Mouse (Mus musculus) liver, adult 2 months (tissue): ENCODE measurements around the gene Bank1. TPM values are rescaled to one million over a fixed set of nuclear protein-coding genes. Genes with fewer than 3 reads are reported as not detected.

Experiments used
- DNase-seq: peaks from one replicate; pipeline ENCODE4 v3.0.0-alpha.2; 2011; ENCODE audit warnings: low read depth, low spot score; ENCODE audit errors: extremely low read depth
- H3K27ac ChIP-seq: fragments of 200-500 bp; replicated peaks from 2 replicates; pipeline ENCODE4 v1.5.1; 2012; ENCODE audit warnings: low read depth, mild to moderate bottlenecking, control low read depth, inconsistent platforms, low read length; ENCODE audit not compliant: insufficient read depth
- H3K27me3 ChIP-seq: fragments of 200-500 bp; 2 replicates; pipeline ENCODE4 v1.6.1; 2012; ENCODE audit warnings: mild to moderate bottlenecking, moderate library complexity, low read length, inconsistent platforms; ENCODE audit not compliant: control insufficient read depth, insufficient read depth
- H3K36me3 ChIP-seq: fragments of 200-500 bp; 2 replicates; pipeline ENCODE4 v1.6.1; 2012; ENCODE audit warnings: low read length, inconsistent platforms; ENCODE audit not compliant: control insufficient read depth, insufficient read depth
- H3K4me1 ChIP-seq: fragments of 200-500 bp; 2 replicates; pipeline ENCODE4 v1.6.1; 2011; ENCODE audit warnings: low read length; ENCODE audit not compliant: control insufficient read depth, insufficient read depth
- H3K4me3 ChIP-seq: fragments of 200-500 bp; 2 replicates; pipeline ENCODE4 v1.5.1; 2011; ENCODE audit warnings: low read depth, mild to moderate bottlenecking, control low read depth, low read length, moderate library complexity; ENCODE audit not compliant: insufficient read depth
- H3K79me2 ChIP-seq: fragments of 200-500 bp; 2 replicates; pipeline ENCODE4 v1.6.1; 2012; ENCODE audit warnings: inconsistent platforms, mild to moderate bottlenecking, low read length, moderate library complexity; ENCODE audit not compliant: control insufficient read depth, insufficient read depth
- H3K9ac ChIP-seq: fragments of 200-500 bp; 2 replicates; pipeline ENCODE4 v1.6.1; 2012; ENCODE audit warnings: low read depth, mild to moderate bottlenecking, control low read depth, inconsistent platforms, low read length
- CTCF ChIP-seq: fragments of 200-500 bp; IDR thresholded peaks from 2 replicates; pipeline ENCODE4 v1.5.1; 2011; ENCODE audit warnings: low read depth, low read length, control low read depth
- POLR2A ChIP-seq: fragments of 200-500 bp; IDR thresholded peaks from 2 replicates; pipeline ENCODE4 v1.6.1; 2011; ENCODE audit warnings: low read length, control low read depth; ENCODE audit not compliant: insufficient read depth; ENCODE audit errors: extremely low read depth
- WGBS: fragments of 180-500 bp; shearing (Covaris S2); methylation state at CpG from one replicate; pipeline ENCODE4 v1.1.7; 2018; 5-methylcytosine and 5-hydroxymethylcytosine counted together
- polyA plus RNA-seq: library from polyadenylated mRNA; depleted of rRNA; stranded (reverse); fragments of >200 nt; gene quantifications from 2 replicates; pipeline ENCODE4 v1.2.3, GENCODE M21; 2012
- total RNA-seq: library from RNA; depleted of rRNA; stranded (reverse); fragments of >200 nt; gene quantifications from 2 replicates; pipeline ENCODE4 v1.2.3, GENCODE M21; 2014

The Bank1 gene
- total and polyA plus RNA-seq, 2 experiments, result 0.49 to 3.2 TPM

- no peaks in the 10 kb centered on the region for H3K4me1 ChIP-seq
- H3K27ac ChIP-seq, result no peak overlapping the region
- 84% methylated on average over 2 of the region's 2 CpGs for WGBS
- no peak overlapping the region for H3K4me3 ChIP-seq
- H3K9ac ChIP-seq, result no peak overlapping the region
- DNase-seq, result no peak
- TF ChIP-seq CTCF (no peak), POLR2A (no peak)
- no peaks in the 10 kb centered on the region for H3K27me3 ChIP-seq
- H3K36me3 ChIP-seq, result no peaks in the 10 kb centered on the region
- no peaks in the 10 kb centered on the region for H3K79me2 ChIP-seq
Measured at GRCm38 (mm10) chr3:136017517-136017916, 308.3 kb downstream of the Bank1 start.

DNA sequence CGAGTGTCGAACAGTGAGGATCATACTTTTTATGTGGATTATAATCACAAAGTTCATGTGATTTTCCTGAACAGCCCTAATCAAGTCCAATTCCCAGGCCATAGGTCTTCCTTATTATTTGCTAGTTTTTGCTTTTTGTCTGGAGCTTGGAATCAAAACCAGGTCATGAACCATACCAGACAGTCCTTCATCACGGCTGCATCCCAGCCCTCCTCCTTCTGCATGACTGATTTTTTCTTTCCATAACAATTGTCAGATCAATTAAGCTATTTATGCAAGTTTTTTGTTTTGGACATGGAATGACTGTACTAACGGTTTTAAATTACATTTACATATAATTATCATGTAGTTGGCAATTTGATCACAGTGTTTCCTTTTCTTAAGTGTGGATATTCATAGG is 315.2 kb downstream of the Bank1 start:
- TF ChIP-seq CTCF, result no peak
- no peak for TF ChIP-seq POLR2A
- 87% methylated on average over 4 of the region's 4 CpGs for WGBS
- DNase-seq, result no peak
- H3K4me3 ChIP-seq, result no peak overlapping the region
- H3K36me3 ChIP-seq, result no peaks in the 10 kb centered on the region
- no peaks in the 10 kb centered on the region for H3K27me3 ChIP-seq
- no peaks in the 10 kb centered on the region for H3K4me1 ChIP-seq
- no peaks in the 10 kb centered on the region for H3K79me2 ChIP-seq
- H3K27ac ChIP-seq, result no peak overlapping the region
- no peak overlapping the region for H3K9ac ChIP-seq

- Histone ChIP-seq H3K9ac (no peak overlapping the region), H3K79me2 (no peaks in the 10 kb centered on the region), H3K36me3 (no peaks in the 10 kb centered on the region), H3K4me3 (no peak overlapping the region), H3K27ac (no peak overlapping the region), H3K4me1 (no peaks in the 10 kb centered on the region), H3K27me3 (no peaks in the 10 kb centered on the region)
- TF ChIP-seq CTCF (no peak), POLR2A (no peak)
- DNase-seq, result no peak
- WGBS, result 25% methylated on average over 9 of the region's 9 CpGs
Measured at GRCm38 (mm10) chr3:136007846-136008245, 318.0 kb downstream of the Bank1 start.

- Histone ChIP-seq H3K27ac (no peak overlapping the region), H3K27me3 (no peaks in the 10 kb centered on the region), H3K79me2 (no peaks in the 10 kb centered on the region), H3K4me3 (no peak overlapping the region), H3K36me3 (no peaks in the 10 kb centered on the region), H3K4me1 (no peaks in the 10 kb centered on the region), H3K9ac (no peak overlapping the region)
- TF ChIP-seq CTCF (no peak), POLR2A (no peak)
- DNase-seq, result no peak
- WGBS, result 59% methylated on average over 11 of the region's 11 CpGs
Measured at GRCm38 (mm10) chr3:136007081-136007828, 318.6 kb downstream of the Bank1 start.
